Mouse (Mus musculus) hindlimb bud, embryonic 11.5 days (tissue): ENCODE data around the gene Cacng4.

Experiments
- DNase-seq: peaks from one replicate; pipeline ENCODE4 v3.0.0-alpha.2; 2012; ENCODE audit warnings: low read depth, low spot score; ENCODE audit errors: extremely low spot score

The Cacng4 gene

DNA sequence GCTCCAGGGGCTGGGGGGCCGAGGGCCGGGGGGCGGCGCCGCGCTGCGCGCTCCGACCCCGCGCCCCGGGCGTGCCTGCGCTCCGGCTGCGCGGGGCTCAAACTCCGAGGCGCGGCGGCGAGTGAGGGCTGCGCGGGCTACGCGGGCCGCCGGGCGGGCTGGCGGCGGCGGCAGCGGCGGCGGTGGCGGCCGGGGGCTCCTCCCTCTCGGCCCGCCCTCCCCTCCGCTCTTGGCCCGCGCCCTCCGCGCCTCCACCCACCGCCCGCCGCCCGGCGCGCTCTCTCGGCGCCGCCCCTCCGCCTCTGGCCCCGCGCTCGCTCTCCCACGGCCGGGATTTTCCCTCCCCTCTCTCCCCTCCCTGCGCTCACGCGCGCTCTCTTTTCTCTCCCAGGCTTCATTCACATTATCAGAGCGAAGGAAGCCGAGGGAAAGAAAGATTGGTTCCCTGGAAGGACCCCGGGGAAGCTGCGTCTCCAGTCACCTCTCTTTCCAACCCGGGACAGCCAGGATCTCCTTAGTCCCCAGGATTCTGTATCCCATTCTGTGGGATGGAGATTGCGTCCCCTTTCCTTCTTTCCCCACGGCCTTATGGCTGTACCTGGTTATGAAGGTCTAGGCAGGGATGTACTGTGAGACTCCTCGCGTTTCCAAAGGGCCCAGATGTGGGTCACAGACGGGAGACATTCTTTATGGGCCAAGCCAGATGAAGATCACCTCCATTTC is at the start of gene Cacng4:
TSS of gene Cacng4 (minus strand) at position 11 of the 723 bp plus-strand sequence.
- no peak for DNase-seq

DNA sequence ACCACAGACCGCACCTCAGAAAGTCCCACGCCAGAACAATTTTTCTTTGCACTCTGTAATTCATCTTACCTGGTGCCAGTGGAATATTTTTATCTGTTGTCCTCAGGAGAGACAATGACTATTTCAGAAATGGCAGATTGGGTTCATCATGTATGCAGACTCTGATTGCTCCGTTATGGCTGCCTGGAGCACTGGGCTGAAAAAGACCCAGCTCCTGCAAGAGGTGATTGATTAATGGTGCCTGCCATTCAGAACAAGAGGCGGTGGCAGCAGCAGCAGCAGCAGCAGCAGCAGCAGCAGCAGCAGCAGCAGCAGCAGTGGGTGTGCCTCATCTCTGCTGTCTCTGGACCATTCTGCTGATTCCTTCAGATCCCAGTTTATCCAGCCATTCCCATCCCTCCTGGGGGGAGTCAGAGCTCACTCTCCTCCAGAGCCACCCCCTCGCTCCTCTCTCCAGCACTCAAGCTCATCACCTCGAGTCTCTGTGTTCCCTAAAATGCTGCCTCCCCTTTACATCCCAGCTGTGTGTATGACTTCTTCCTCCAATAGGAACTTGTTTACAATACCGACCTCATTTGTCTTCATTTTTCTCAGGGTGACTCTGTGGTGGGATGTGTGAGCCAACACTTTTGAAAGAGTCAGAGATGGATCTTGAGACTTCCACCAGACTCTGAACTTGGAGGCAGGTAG is 39.1 kb upstream of the Cacng4 start:
- no peak for DNase-seq

DNA sequence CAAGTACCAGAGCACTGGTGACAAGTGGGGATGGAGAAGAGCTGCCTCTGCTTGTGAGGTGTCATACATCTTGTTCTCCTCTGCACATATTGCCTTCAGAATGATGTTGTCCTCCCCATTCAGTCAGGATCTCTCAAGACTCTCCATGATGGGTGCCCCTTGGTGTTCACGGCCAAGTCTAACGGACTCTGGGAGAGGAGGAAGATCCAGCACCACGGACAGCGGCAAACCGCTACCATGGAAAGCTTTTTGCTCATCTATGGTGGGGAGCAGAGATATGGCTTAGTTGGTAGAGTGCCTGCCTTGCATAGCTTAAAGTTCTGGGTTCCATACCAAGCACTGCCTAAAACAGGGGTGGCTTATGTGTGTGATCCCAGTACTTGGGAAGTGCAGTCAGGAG is 22.8 kb upstream of the Cacng4 start:
- DNase-seq = no peak

DNA sequence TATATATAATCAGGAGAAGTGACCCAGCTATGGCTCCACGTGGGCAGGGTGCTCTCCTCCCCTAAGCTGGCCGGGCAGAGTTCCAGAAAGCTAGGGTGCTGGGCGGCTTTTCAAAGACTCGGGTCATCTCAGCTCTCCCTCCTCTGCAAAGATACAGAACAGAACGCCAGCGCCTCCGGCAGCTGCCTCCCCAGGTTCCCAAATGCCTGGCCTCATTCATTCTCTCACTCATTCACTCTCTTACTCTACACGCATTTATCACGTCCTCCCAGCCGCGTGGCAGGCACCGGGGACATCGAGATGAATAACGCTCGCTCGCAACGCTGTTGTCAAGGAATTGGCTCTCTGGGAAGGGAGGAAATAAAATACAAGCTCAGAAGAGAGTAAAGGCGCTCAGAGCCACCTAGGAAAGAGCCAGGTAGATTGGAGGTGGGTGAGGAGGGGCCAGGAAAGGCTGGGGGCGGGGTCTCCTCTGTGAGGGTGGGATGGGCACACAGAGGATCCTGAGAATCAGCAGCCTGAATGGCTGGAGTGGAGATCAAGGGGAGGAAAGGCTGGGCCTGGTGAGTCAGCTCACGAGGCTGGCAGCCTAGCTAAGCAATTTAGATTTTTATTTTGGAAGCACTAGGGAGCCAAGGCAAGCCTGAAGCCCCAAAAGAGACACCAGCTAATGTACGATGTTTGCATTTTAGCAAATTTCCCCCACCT is 18.7 kb upstream of the Cacng4 start:
- DNase-seq = no peak

DNA sequence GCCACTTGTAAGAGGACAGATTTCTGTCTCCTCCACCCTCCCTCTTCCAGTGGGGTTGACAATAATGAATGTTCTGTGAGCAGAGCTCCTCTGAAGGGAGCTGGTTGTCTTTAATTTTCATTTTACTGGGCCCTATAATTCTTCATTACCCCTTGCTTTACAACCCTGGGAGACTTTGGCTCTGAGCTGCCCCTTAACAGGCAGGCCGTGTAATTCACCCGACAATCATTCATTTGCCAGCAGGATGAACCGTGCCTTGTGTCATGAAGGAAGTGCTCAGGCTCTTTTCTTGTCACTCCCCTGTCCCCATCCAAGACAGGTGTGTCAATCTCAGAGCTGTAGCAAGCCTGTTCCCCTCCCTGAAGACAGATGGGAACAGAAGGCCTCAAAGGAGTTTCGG is 18.1 kb upstream of the Cacng4 start:
- no peak for DNase-seq

DNA sequence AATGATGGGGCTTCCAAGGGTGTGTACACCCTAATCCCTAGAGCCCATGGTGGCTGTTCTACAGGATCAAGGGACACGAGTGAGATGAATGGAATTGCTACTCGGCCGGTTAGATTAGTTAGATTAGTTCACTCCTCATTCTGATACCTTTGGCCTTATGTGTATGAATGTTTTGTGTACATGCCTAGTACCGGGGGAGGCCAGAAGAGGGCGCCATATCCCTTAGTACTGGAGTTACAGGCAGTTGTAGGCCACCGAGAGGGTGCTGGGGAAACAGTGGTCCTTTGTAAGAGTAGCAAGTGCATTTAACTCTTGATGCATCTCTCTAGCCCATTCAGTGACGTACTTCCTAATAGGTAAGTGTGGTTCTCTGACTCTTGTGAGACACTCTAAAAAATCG is 14.2 kb upstream of the Cacng4 start:
- DNase-seq = no peak

DNA sequence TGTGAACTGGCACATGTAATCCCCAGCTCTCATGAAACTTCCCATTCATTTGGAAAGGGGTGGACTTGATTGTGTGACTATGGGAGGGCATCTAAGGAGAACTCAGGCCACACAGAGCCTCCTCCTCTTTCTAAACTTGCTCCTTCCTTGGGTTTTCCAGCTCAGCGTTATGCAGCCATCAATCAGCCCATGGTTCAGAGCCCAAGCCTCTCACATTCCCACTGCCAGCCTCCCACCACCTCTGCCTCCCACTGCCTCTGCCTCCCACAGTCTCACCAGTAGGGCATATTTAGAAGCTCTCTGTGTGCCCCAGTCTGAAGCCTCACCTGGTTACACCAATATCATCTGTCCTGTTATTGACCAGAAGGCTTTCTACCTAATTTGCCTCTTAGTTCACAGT is 11.7 kb upstream of the Cacng4 start:
- no peak for DNase-seq

DNA sequence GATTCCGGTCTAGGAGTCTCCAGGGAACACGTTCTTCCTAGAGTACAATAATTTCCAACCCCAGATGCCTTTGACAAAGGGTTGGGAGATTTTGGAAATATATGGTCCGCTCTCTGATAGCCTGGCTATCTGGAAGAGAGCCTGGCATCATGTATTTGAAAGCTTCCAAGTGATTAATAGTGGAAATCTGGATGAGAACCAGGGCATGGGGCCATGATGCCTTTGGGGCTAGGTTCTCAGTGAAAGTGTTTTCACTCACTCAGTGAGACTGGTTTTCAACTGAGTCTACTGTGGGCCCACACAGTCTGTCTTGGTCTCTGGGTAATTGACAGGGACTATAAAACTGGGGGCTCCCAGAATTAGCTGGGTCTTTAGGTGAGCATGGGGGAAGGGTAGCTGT is 7.6 kb upstream of the Cacng4 start:
- no peak for DNase-seq

DNA sequence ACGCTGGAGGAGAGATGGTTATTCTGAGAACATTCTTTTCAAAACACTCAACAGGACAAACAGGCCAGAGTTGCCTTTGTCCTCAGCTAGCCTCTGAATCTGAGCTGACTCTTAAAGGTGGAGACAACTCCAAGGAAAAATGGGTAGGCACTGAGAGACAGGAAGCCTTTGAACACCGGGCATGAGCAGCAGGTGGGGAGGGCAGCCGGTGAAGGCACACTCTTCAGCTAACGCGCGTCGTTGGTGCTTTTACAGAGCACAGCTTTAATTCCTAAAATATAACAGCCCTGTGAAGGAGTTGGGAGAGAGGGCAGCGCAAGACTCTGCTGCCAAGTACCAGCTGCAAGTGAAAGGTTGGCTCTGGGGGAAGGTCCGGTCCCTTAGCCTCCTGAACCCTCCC is 5.0 kb upstream of the Cacng4 start:
- DNase-seq = no peak

DNA sequence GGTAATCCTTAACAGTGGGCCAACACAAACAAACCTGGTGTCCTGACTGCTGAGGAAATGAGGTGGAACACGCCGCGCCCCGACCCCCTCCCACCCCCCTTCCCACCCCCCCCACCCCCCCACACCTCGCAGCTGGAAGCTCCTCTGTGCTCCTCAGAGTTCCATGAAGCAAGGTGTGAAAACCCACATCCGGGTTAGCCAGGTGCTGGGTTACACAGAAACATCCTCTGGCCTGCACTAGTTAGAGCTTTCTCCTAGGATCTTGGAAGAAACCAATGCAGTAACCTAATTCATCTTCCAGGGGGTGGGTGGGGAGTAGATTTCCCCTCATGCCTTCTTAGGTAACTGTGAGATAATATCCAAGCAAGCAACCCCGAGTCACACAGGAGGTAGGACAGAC is 2.0 kb upstream of the Cacng4 start:
- DNase-seq = no peak

DNA sequence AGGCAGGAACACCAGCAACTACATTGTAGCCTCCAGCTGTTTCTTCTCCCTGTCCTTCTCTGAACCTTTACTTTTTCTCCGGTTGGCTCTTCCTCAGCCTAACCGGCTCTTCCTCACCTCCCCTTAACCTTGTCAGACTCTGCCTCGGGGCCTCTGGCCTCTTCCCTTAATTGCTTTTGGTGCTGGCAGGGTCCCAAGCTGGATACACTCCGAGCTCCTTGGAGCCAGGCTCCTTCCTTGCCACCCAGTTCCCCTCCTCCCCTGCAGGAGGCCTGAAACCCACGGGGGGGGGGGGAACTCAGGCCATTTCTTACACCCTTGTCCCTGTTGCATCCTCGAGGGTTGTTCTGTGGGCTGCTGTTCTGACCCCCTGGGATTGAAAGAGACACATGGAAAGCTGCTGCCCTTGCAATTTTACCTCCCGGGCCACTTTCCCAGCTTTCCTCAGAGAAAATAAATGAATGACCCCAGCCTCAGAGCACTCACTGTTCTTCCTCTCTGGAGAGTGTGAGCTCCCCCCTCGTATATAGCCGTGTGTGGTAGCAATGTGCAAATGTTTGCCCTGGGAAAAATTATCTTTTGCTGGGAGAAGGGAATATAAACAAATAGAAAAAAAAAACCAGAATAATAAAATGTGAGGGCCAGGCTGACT is 1.2 kb upstream of the Cacng4 start:
- no peak for DNase-seq

DNA sequence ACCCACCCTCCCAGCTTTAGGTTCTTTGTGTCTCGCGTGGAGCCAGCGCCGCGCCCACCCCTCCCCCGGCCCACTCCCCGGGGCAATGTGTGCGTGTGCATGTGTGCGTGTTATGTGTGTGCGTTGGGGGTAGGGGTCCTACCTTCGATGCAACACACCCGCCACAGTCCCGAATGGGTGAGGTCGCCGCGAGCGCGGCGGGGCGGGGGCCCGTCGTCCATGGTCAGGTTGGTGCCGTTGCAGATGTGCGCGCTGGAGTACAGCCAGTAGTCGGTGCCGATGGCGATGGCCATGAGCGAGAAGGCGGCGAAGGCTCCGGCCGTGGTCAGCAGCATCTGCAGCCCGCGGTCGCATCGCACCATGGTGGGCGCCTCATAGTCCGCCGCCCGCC is 259 bp downstream of the Cacng4 start:
- no peak for DNase-seq

DNA sequence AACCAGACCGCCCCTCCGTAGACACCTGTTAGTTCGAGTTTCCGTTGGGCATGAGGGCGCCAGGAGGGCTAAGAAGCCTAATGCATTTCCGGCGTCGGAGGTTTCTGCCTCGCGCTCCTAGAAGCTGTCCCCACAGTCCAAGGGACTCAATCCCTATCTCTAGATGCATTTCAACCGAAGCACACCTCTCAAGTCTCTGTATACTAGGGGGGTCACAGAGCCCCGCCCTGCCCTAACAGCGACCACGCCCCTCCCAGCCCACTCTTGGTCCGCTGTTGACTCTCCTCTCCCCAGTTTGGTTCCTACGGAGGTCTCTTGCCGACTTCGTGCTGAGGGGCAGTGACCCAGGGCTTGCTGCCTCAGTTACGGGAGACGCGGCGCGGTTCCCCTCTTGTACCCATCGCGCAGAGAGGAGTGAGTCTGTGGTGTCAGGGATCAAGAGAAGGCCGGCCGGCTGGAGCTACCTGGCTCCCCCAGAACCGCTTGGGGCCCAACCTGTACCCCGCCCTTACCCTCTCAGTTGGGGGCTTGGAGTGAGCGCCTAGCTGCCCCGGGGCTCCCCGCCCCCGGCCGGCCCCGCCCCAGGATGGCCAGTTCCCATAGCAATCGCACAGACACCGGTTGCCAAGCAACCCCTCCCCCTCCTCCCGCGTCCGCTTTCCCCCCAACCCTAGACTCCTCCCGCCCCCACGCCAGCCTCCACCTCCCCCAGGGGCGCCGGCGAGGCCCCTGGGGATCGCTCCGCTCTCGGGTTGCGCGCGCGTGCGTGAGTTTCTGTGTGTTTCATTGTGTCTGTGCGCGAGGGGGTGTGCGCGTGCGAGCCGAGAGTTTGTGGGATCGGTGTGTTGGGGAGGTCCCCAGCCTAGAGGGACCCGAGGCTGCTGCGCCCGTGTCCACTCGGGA is 906 bp downstream of the Cacng4 start:
- DNase-seq = no peak

DNA sequence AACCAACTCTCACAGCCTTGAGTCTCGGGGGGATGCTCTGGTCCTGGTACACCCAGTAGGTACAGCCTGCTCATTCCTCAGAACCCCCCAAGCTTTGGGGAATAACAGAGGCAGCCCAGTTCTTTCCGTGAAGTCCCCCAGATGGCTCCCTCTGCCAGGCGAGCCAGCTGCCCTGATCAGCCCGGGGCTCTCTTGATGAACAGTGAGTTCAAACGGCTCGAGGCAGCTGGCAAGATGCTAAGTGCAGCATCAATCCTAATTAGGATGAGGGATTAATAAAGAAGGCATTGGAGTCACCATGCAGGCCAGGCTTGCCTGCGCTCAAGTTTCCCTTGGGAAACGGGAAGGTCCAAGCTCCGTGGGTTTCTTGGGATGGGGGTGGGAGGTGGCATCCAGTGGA is 2.2 kb downstream of the Cacng4 start:
- no peak for DNase-seq

DNA sequence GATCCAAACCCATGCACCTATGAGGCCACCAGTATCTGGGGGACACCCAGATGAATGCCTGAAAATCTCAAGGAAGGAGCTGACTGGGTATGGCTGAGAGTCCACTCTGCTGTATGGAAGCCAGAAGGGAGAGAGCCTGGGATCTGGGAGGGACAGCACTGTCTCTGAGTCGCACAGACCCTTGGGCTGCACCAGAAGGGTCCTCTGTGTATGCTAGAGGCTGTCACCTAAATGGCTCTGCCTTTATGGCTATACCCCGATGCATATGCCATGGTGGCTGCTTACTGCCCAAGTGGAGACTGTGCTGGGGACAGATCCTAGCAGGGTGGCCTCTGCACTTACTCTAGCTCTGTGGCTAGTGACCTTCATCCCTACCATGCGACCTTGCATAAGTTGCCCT is 8.6 kb downstream of the Cacng4 start:
- no peak for DNase-seq

DNA sequence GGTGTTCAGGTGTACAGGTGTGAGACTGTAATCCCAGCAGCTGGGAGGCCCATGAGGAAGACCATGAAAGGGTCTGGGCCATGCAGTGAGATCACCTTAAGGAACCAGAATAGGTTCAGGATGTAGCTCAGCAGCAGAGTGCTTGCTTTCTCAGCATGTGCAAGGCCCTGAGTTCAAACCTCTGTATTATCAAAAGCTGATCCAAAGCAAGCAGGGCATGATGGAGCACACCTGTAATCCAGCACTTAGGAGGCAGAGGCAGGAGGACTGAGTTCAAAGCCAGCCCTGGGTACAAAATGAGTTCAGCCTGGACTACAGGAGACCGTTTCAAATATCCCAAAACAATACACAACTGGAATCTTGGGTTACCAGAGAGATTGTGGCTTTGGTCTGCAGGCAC is 9.1 kb downstream of the Cacng4 start:
- DNase-seq = no peak

DNA sequence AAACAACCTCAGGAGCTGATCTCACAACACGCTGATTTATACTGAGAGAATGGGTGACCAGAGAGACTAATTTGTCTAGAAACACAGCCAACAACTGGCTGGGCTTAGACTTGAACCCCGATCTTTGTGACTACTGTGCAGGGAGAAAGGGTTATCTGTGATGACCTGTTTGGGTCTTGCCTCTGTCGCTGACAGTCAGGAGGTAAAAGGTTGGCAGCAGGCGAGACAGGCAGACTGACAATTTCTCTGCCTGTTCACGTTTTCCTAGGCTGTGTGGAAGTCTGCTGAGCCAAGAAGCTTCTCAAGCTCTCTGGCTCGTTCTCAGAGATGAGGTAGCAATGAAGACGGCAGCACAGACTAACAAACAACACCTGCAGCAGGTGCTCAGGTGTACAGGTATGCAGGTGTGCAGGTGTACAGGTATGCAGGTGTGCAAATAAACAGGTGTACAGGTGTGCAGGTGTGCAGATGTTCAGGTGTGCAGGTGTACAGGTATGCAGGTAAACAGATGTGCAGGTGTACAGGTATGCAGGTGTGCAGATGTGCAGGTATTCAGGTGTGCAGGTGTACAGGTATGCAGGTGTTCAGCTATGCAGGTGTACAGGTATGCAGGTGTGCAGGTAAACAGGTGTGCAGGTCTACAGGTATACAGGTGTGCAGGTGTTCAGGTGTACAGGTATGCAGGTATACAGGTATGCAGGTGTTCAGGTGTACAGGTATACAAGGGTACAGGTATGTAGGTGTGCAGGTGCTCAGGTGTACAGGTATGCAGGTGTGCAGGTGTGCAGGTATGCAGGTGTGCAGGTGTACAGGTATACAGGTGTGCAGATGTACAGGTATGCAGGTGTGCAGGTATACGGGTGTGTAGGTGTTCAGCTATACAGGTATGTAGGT is 10.2 kb downstream of the Cacng4 start:
- DNase-seq = no peak

DNA sequence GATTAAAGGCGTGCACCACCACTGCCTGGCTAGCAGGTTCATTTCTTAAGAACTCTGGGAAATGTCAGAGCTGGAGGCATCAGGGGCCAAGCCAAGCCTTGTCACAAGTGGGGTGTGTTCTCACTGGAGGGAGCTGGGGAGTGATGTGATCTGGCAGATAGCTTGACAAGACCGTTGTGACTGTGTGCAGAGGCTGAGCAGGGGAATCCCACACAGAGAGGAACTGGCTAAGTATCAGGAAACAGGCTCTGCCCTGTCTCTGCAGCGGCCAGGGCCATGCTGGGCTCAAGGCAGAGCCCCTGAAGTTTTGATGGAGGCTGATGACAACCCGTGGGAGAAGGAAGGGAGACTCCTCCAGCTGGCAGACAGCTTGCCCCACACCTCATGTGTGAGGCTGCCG is 11.8 kb downstream of the Cacng4 start:
- no peak for DNase-seq

DNA sequence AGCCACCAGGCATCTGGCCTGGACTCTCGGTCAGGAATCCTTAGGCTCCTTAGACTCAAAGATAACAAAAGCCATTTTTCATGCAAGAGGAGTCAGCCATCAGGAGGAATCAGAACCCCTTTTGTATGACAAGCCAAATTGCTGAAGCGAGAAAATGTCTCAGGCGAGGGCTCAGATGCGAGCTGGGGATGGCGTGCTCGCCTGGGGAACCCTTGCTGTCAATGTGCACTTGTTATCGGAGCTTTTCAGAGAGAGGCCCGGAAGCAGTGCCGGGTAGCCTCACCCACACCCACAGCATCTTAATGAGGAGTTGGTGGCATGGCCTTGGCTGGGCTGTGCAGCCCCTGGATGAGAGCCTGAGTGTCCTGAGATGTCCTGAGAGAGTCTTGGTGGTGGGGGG is 15.5 kb downstream of the Cacng4 start:
- DNase-seq = no peak

DNA sequence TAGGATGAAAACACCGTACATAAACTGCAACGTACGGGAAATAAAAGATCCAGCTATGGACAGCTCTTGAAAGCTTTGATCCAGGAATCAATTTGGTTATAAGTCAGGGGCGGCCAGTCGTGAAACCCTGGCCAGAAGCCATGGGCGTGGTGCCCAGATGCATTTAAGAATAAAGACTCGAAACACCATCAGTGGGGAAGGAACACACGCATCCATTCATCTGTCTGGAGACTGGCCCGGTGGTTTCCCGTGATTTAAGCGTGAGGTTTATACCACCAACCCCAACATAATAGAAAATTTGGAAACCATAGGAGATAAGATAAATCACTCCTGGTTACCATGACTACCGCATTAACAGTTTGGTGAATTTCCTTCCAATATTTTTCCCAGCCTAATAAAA is 16.9 kb downstream of the Cacng4 start:
- DNase-seq = no peak
